8 mouse cellular contexts compared by ENCODE assay signal in the genomic region with DNA sequence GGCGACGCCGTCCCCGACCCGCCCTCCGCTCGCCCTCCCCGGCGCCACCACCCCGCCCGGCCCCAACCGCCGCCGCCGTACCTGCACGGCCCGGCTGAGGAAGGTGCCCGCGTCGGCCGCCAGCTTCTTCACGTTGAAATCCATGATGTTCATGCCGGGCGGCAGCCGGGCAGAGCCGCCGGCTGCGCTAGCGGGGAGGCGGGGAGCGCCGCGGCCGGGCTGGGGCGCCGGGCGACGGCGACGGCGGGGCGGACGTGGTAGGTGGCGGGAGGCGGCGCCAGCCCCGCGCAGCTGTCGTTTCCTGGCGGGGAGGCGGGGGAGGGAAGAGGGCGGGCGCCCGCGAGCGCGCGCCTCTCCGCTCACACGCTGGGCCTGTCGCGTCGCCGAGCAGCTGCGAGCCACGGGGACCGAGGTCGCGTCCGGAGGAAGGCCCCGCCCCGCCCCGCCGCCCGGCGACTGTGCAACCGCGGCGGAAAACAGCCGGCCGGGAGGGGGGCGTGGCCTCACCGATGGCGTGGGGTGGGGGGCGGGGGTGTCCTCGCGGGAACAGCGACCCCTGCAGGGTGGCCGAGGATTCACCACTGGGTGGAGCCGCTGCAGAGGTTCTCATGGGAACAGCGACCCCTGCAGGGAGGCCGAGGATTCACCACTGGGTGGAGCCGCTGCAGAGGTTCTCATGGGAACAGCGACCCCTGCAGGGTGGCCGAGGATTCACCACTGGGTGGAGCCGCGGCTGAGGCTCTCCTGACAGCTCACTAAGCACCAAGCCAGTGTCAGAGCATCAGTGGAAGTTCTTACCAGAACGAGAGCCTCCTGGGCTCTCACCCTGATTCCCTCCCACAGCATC. TPM values are rescaled to one million over a fixed set of nuclear protein-coding genes. Genes with fewer than 3 reads are reported as not detected.
DNase-seq lines count a peak whose midpoint lies in the region; ATAC-seq lines count a peak whose summit lies in the region.

Gene Sh3glb1 (minus strand): TSS at position 435 of the 847 bp plus-strand sequence.

- under 1% methylated on average over 56 of the region's 98 CpGs for WGBS in hindbrain, embryonic 11.5 days

- H3K9ac ChIP-seq in hindbrain, embryonic 11.5 days (ENCODE audit: low read depth, low read length), result peak within 1 kb of the TSS; percentile 88

- peak within 1 kb of the TSS; percentile 80 for H3K4me3 ChIP-seq in hindbrain, embryonic 11.5 days (ENCODE audit: low read depth, low read length)

- H3K4me2 ChIP-seq in hindbrain, embryonic 11.5 days (replicated peaks; ENCODE audit: low read depth, low read length), result peak within 1 kb of the TSS; percentile 43

- DNase-seq in MN1 (ENCODE audit: low spot score), result peak; percentile 89
- DNase-seq in cerebellum, adult 9-10 months, result peak; percentile 96
- DNase-seq in frontal cortex, adult 2 months (ENCODE audit: extremely low spot score in 1 of 2, low spot score in 1 of 2), result peak; percentile 89 to 98
- peak; percentile 94 for DNase-seq in hindbrain, embryonic 11.5 days (ENCODE audit: low spot score)
- peak; percentile 100 for DNase-seq in layer of hippocampus, postnatal 10 days (ENCODE audit: low spot score in 2 of 2)
- DNase-seq in lung, postnatal 10 days, result peak; percentile 97
- peak; percentile 98 for DNase-seq in ovary, postnatal 36 days (ENCODE audit: low spot score)
- DNase-seq in thymus, postnatal 25 days, result peak; percentile 98

- peak; percentile 94 for ATAC-seq in hindbrain, embryonic 11.5 days (ENCODE audit: low FRiP score)

- peak within 1 kb of the TSS; percentile 98 for H3K27ac ChIP-seq in hindbrain, embryonic 11.5 days (ENCODE audit: low read depth, low read length)

- no peaks in the 10 kb centered on the region for H3K9me3 ChIP-seq in hindbrain, embryonic 11.5 days (ENCODE audit: control insufficient read depth, low read length)

- H3K36me3 ChIP-seq in hindbrain, embryonic 11.5 days (ENCODE audit: control insufficient read depth, insufficient read depth, low read length), result no peaks in the 10 kb centered on the region

- H3K4me1 ChIP-seq in hindbrain, embryonic 11.5 days (replicated peaks; ENCODE audit: control insufficient read depth, insufficient read depth, low read length), result 0 out of 2 replicates have a peak, but pooled peaks cover 2% of the 10 kb centered on the region

- H3K27me3 ChIP-seq in hindbrain, embryonic 11.5 days (ENCODE audit: control insufficient read depth, insufficient read depth, low read length), result no peaks in the 10 kb centered on the region

RNA-seq across cellular contexts. Expression of gene Sh3glb1, which starts in this region (rescaled TPM):
- 31.0 and 32.3 TPM in 2 replicates for polyA plus RNA-seq in frontal cortex, adult 2 months (2012; rRNA removed)
- 108 and 116 TPM in 2 replicates for polyA plus RNA-seq in hindbrain, embryonic 11.5 days (2014; fragmentation: Nextera tagmentation; extraction: Ambion mirVana)
- 100 to 1,000 TPM; 101 to 110 TPM for total RNA-seq in layer of hippocampus, postnatal 10 days (2021)

Comparison
In these comparisons a context has a peak if more than half of its experiments do, and no peak if none do; other contexts are left out.
1. Peak in every context shown above with its lines: DNase-seq, ATAC-seq, H3K4me3 ChIP-seq and H3K27ac ChIP-seq.